Mouse (Mus musculus): ENCODE results near the gene Slc4a7.

DNA sequence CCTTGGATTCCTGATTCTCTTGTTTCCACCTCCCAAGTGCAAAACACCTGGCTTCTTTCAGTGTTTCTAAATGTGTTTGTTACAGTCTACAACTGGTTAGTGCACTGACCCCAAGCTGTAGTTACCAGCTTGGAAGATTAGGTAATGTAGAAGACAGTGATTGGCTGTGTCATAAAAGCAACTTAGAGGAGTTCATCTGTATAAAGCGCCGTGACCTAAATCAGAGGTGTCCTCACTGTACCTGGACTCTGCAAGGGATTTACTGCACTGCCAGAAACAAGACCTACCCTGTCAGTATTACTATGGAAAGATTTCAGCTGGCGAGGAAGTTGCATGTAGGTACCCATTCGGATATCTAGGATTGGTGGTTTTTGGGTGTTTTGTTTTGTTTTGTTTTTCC is 16.5 kb downstream of the Slc4a7 start:
- TF ChIP-seq CTCF (IDR thresholded peaks at IDR 0.05; ENCODE audit: borderline replicate concordance, insufficient read depth, low read length) (no peak), POLR2A (IDR thresholded peaks at IDR 0.05; ENCODE audit: low read depth, low read length) (no peak)
